In the genomic region with DNA sequence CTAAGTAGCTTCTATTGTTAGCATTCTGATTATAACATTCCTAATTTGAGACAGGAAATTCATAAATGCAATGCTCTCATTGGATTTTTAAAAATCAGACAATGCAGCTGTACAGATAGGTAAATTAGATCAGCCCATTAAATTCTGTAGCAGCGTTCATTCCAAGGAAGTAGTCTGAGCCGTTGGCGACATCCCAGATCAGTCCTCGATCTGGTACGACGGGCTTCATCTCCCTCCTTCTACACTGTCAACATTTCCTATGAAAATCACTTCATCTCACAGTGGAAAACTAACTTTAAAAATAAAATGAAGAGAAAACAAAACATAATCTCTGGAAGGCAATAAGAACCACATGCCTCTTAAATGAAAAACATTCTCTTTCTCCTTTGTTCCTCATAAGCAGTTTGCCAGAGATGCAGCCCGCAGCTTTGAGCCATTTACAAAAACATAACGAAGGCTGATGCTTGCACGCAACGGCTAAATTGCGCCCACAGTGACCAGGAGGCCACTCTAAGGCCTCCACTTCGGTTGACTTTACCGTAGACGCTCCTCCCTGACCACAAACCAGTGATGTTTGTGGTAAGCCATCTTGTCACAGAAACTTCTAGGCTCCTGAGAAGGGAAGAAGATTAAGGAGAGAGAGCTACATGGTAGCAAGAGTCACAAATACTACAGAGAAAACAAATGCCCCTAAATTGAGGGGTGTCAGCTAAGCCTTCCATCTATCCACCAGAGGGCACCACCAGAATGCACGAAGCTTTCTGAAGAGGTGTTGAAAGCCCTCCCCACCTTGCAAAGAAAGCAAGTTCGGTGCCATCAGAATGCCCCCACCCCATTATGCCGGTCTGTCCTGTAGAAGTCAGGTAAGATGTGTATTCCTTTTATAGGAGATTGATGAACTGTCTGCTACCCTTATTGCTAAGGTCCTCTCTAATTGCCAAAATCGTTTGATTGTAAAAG, we compare ENCODE assay signal across 9 mouse cellular contexts.
DNase-seq lines count a peak whose midpoint lies in the region; ATAC-seq and TF ChIP-seq lines count a peak whose summit lies in the region.
"Had no signal": no experiment of that assay in that cellular context is flagged by ENCODE, and none has a peak within 500 bp of the region (broad histone marks: within the 10 kb centered on the region; RNA-seq: fewer than 3 reads in every experiment).

No protein-coding gene starts in this region.

- no peak overlapping the region for H3K4me2 ChIP-seq in midbrain, embryonic 14.5 days (ENCODE audit: low read length)
- H3K4me2 ChIP-seq in midbrain, embryonic 16.5 days (ENCODE audit: low read length), result no peak overlapping the region
- no peak overlapping the region for H3K4me2 ChIP-seq in intestine, postnatal 0 days (replicated peaks; ENCODE audit: low read depth)

- H3K9me3 ChIP-seq in midbrain, embryonic 14.5 days (ENCODE audit: control insufficient read depth, low read length), result no peaks in the 10 kb centered on the region
- H3K9me3 ChIP-seq in midbrain, embryonic 16.5 days (replicated peaks; ENCODE audit: control insufficient read depth, low read length, poor library complexity, severe bottlenecking), result no peaks in the 10 kb centered on the region
- no peaks in the 10 kb centered on the region for H3K9me3 ChIP-seq in intestine, postnatal 0 days (ENCODE audit: control insufficient read depth)
- H3K9me3 ChIP-seq: megakaryocyte, embryonic 14.5 days had no signal

- H3K4me1 ChIP-seq in midbrain, embryonic 14.5 days (ENCODE audit: control insufficient read depth, insufficient read depth, low read length), result no peaks in the 10 kb centered on the region
- no peaks in the 10 kb centered on the region for H3K4me1 ChIP-seq in midbrain, embryonic 16.5 days (ENCODE audit: control insufficient read depth, insufficient read depth, low read length)
- no peaks in the 10 kb centered on the region for H3K4me1 ChIP-seq in intestine, postnatal 0 days (replicated peaks; ENCODE audit: control insufficient read depth, insufficient read depth, low read length)
- H3K4me1 ChIP-seq: megakaryocyte, embryonic 14.5 days had no signal

- H3K4me3 ChIP-seq in midbrain, embryonic 14.5 days (replicated peaks; ENCODE audit: low read depth, low read length), result no peak overlapping the region
- H3K4me3 ChIP-seq in midbrain, embryonic 16.5 days (ENCODE audit: low read depth, low read length), result no peak overlapping the region
- H3K4me3 ChIP-seq in intestine, postnatal 0 days (ENCODE audit: low read depth, low read length), result no peak overlapping the region
- H3K4me3 ChIP-seq: megakaryocyte, embryonic 14.5 days had no signal

- TF ChIP-seq CTCF in intestine, postnatal 0 days (IDR thresholded peaks at IDR 0.05; ENCODE audit: low read depth), result peak; percentile 86

- no peaks in the 10 kb centered on the region for H3K27me3 ChIP-seq in midbrain, embryonic 14.5 days (ENCODE audit: control insufficient read depth, insufficient read depth, low read length)
- H3K27me3 ChIP-seq in midbrain, embryonic 16.5 days (ENCODE audit: control insufficient read depth, insufficient read depth, low read depth, low read length), result no peaks in the 10 kb centered on the region
- H3K27me3 ChIP-seq in intestine, postnatal 0 days (replicated peaks; ENCODE audit: control insufficient read depth, insufficient read depth, low read length), result no peaks in the 10 kb centered on the region
- H3K27me3 ChIP-seq: megakaryocyte, embryonic 14.5 days had no signal

- ATAC-seq in midbrain, embryonic 14.5 days (ENCODE audit: low FRiP score, low TSS enrichment), result no peak
- no peak for ATAC-seq in midbrain, embryonic 16.5 days
- no peak for ATAC-seq in intestine, postnatal 0 days
- ATAC-seq in megakaryocyte progenitor cell, adult 5-6 weeks (replicated peaks; ENCODE audit: poor library complexity), result peak; percentile 78

- 62% methylated on average over 18 of the region's 18 CpGs for WGBS in midbrain, embryonic 14.5 days
- WGBS in midbrain, embryonic 16.5 days, result 61% methylated on average over 18 of the region's 18 CpGs
- 72% methylated on average over 18 of the region's 18 CpGs for WGBS in intestine, postnatal 0 days

- DNase-seq in cerebellum, postnatal 14 days, result peak; percentile 58 to 63
- no peak for DNase-seq in cerebellum, adult 11 months
- DNase-seq in midbrain, embryonic 14.5 days, result peak; percentile 66
- DNase-seq in embryo, embryonic 9.5 days (ENCODE audit: extremely low spot score), result peak; percentile 48
- DNase-seq in thymus, postnatal 4 days, result peak; percentile 52

- H3K36me3 ChIP-seq in midbrain, embryonic 14.5 days (ENCODE audit: control insufficient read depth, insufficient read depth, low read length), result no peaks in the 10 kb centered on the region
- no peaks in the 10 kb centered on the region for H3K36me3 ChIP-seq in midbrain, embryonic 16.5 days (ENCODE audit: control insufficient read depth, insufficient read depth, low read length)
- H3K36me3 ChIP-seq in intestine, postnatal 0 days (ENCODE audit: control insufficient read depth, insufficient read depth), result no peaks in the 10 kb centered on the region

- no peak overlapping the region for H3K9ac ChIP-seq in midbrain, embryonic 14.5 days (replicated peaks; ENCODE audit: low read length)
- H3K9ac ChIP-seq in midbrain, embryonic 16.5 days (ENCODE audit: low read depth, low read length), result no peak overlapping the region
- no peak overlapping the region for H3K9ac ChIP-seq in intestine, postnatal 0 days (ENCODE audit: low read depth, low read length)

- no peak overlapping the region for H3K27ac ChIP-seq in midbrain, embryonic 14.5 days (replicated peaks; ENCODE audit: low read depth, low read length)
- H3K27ac ChIP-seq in midbrain, embryonic 16.5 days (ENCODE audit: low read length), result no peak overlapping the region
- H3K27ac ChIP-seq in intestine, postnatal 0 days (ENCODE audit: low read depth, low read length), result no peak overlapping the region
